Mouse (Mus musculus) adrenal gland, adult (tissue): ENCODE data around the gene Fam173b.
A peak's percentile ranks its signal among the peaks of the same experiment; 100 is the strongest.

Experiments used
- DNase-seq, 2 experiments: peaks; one replicate each; pipeline ENCODE4 v3.0.0; 2022 to 2023; ENCODE audit warnings: low spot score in 1 of 2; ENCODE audit not compliant: inconsistent age in 2 of 2

The Fam173b gene

DNA sequence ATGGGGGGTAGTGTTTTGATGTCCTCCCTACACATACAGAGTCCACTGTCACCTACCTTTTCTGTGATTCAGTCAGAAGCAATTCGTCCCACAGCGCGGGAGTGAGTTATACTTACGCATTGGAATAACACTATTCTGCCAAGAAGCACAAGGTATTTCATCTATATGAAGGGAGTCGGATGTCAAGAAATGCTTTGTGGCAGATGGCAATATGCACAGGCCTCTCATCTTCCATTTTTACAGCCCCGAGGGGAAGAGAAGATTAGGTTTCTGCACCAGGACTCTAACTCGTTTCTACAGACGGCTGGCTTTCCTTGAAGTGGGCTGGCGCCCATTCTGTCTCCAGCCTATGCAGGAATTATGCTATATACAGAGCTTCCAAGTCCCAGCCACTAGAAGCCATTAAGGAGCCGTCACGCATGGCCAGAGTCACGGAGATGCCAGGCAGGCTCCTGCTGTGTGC, 29.8 kb downstream of the Fam173b start:
- no peak for DNase-seq

DNA sequence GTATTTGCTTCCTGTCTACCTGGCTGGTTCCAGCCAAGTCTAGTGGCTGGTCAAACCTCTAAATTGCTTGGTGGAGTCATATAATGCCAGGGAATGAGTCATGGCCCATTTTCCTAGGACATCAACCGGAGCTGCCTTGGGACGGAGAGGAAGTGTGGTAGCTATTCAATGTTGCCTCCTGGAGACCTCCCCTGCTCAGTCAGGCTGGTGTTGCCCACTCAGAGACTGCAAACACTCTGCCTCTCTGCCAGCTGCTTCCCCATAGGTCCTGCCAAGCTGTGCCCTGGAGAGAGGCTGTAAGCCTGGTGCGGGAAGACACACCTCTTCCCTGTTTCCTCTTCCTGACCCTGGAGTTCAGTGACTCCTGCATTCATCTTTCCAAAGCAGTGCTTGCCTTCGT, 30.8 kb downstream of the Fam173b start:
- DNase-seq, result peak; percentile 31 to 81

GRCm38 (mm10) chr15:31634582-31634981, 32.9 kb downstream of the Fam173b start:
- DNase-seq, result no peak

DNA sequence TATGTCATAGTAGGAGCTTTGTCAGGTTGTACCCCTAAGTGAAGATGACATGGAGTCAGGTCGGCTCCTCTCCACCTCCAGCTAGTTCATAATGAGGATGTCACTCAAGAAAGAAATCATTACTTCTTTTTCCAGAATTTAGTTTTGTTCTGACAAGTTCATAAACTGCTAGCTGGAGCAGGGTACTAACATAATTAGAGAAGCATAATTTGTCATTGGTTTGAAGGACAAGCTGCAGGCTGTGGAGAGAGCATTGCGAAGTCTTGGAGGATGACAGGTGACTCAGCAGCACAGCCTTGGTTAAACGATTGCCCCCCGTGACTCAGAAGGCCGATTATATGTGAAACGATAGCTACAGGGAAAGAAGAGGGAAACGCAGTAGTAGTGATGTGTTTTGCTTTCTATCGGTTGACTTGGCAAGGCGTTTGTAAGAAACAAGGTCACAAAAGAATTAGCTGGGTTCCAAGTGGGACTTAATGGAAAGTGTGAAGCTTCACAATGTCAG, 34.5 kb downstream of the Fam173b start:
- peak; percentile 87 to 92 for DNase-seq

DNA sequence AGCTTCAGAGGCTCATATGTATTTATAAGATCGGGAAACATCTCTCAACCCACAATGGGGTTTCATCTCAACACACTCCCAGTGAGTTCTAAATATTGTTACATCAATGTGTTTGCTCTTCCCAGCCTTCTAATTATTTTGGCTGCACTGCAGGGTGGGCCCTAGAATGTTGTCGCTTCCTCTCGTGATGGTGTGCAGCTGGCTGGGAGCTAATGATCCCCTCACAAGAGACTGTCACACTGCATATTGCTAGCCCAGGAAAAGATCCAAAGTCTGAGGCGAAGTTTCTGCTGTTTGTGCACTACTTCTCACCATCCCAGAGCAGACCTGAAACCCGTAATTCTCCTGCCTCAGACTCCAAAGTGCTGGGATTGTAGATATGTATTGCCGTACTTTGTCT, 45.6 kb downstream of the Fam173b start:
- DNase-seq, result no peak

GRCm38 (mm10) chr15:31647851-31648569, 46.4 kb downstream of the Fam173b start:
- DNase-seq, result no peak

GRCm38 (mm10) chr15:31649691-31650090, 48.0 kb downstream of the Fam173b start:
- DNase-seq, result no peak

- no peak for DNase-seq
Measured at GRCm38 (mm10) chr15:31650821-31651220, 49.2 kb downstream of the Fam173b start.

- DNase-seq, result peak in 1 of 2 experiments; percentile 24
Measured at GRCm38 (mm10) chr15:31660133-31660795, 58.6 kb downstream of the Fam173b start.

DNA sequence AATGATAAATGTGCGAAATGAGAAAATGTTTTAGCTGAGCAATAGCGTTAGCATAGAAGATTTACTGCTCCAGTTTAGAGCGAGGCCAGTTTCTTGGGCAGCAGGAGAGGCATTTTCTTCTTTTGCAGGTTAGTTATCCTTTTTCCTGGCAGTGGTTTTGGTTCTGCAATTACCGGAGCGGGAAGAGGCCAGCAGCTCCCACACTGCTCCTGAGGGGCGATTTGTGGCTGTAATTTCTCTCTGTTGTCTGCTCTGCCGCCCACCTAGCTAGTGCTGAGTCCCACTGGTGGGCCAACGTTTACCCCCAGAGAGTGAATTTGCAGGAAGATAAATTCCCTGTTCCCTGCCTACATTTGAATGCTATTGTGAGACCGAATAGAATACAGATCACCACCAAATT, 59.2 kb downstream of the Fam173b start:
- DNase-seq, result no peak

- no peak for DNase-seq
Measured at GRCm38 (mm10) chr15:31661802-31662201, 60.1 kb downstream of the Fam173b start.

DNA sequence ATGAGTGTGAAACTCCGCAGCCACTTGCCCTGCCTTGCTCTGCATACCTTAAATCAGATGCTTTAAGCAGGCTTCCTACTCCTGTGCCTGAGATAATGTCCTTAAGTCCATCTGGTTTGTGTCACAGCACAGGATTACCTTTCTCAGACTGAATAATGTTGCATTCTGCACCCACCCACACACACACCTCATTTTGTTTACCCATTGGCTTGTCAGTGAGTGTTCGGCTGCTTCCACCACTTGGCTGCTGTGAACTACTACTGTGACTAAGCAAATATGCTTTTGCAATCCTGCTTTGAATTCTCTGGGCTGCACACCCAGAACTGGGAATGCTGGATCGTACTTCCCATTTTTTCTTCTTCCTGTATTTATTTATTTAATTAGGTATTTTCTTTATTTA, 61.4 kb downstream of the Fam173b start:
- DNase-seq, result peak in 1 of 2 experiments; percentile 56
